Mouse (Mus musculus): ENCODE data around the gene Rnh1.

The Rnh1 gene

DNA sequence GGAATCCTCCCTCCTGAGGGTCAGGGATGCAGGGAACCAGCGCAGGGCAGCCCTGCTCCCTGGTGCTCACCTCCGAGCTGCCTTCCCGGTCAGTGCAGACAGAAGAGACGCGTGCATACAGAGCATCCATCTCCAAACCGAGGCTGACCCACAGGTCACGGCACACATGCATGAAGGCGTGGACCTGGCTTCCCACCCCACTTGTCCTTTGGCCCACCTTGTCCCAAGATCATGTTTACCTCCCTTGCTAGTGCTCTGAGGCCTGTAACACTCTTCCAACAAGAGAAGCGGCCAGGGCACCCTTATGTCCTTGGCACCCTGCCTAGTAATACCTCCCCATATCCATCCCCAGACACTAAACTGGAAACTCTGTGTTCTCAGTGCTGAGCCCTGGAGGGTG is 56.8 kb downstream of the Rnh1 start:
- no peak for DNase-seq (ENCODE audit: low spot score in 2 of 2)

All from spleen, postnatal 4 days (tissue).